Mouse (Mus musculus): ENCODE results near the gene Adora1.

Gene Adora1

DNA sequence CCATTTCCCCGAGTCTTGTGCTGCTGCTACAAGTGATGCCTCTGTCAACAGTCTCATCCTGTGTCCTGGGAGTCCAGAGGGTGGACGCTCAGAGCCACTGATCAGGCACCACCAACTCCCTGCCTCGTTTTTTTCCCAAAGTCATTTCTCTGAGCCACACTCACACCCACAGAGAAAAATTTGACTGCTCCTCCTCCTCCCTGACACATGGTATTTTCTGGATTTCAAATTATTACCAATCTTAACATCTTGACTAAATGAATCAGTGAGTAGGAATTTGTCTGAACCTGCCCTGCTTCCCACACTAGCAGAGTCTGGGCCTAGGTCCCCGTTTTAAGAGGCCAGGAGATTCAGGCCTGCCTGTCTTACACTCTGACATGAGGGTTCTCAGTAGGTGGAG lies 43.2 kb downstream of the Adora1 start:
- no peak for DNase-seq

DNA sequence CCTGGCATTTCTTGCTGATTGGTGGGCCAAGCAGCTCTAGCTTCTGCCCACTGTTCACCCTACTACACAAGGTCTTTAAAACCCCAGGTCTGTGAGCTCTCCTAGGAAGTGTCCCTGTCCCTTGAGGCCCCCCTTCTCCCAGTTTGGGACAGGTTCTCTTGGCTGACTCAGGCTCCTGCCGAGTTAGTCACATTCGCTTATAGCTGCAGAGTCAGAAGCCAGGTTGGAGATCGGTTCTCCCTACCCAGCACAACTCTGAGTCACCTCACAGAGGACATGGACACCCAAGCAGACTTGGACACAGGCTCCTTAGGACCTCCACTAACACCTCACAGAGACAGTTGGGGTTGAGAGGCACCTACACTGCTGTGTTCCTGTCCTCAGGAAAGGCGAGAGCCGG lies 44.0 kb downstream of the Adora1 start:
- no peak for DNase-seq

DNA sequence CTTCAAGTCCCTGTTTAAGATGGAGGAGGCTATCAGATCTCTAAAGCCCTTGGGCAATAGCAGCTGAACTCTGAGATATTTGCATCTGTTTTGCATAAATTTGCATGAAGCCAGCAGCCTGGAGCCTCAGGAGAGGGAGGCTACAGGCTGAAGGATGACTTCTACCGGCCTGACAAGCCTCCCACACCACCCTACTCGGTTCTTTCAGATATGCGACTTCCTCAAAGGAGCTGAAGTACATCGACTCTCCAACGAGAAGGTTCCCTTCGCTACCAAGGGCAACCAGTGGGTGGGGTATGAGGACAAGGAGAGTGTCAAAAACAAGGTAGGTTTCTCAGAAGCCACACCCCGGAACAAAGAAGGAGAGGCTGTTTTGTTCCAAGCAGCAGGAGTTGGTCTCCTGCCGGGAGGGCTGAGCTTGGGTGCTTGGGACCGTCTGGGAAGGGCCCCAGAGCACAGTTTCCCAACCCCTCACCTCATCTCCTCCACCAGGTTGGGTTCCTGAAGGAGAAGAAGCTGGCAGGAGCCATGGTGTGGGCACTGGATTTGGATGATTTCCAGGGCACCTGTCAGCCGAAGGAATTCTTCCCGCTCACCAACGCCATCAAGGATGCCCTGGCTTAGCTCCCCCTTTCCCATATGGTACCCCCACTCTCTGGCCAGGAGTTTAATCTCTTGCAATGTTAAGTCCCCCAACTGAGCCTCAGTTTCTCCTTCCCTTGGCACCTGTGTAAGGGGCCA lies 46.1 kb downstream of the Adora1 start:
- no peak for DNase-seq

DNA sequence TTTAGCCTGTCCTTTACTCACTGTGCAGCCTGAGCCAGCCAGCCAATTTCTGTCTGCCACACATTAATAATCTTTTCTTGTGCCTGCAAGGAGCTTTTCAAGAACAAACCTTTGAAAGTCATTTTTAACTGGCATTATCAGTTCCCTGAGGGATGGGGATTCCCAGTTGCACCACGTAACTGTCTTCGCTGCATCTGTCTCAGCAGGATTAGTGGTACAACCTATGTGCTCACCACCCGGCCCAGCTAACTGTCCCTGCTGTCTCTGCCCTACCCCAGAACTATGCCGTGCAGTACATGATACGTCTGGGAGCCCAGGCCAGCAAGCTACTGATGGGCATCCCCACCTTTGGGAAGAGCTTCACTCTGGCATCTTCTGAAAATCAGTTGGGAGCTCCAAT lies 47.0 kb downstream of the Adora1 start:
- no peak for DNase-seq

DNA sequence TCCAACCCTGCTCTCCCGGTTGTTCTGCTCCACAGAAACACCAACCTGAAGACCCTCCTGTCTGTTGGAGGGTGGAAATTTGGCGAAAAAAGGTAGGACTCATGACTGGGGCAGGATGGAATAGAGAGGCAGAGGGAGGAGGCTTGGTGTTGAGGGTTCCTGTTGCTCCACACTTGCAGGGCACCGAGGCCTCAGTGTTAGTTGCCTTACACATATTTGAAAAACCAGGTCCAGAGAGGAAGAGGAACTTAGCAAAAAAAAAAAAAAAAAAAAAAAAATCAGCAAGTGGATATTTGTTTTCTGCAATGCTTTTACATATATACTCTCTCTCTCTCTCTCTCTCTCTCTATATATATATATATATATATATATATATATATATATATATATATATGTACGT lies 51.1 kb downstream of the Adora1 start:
- no peak for DNase-seq

DNA sequence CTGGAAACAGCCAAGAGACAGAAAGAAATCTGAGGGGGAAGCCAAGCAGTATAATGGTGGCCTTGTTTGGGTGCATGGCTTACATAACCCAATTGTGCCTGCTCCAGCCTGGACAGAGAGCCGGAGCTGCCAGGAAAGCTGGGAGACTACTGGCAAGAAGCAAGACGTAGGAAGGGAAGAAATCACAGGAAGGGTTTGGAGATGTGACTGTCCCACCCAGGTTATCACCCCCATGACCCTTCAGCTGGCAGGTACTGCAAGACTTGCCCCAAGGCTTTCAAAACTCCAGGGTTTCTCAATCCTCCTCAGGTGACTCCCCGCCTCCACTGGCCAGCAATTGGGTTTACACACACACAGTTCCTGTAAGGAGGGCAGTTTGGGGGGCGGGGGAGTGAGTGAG lies 53.2 kb downstream of the Adora1 start, which contains the start of gene Chil1:
Gene Chil1, plus strand, starts transcription at position 152 of the 400 bp plus-strand sequence.
- no peak for DNase-seq

DNA sequence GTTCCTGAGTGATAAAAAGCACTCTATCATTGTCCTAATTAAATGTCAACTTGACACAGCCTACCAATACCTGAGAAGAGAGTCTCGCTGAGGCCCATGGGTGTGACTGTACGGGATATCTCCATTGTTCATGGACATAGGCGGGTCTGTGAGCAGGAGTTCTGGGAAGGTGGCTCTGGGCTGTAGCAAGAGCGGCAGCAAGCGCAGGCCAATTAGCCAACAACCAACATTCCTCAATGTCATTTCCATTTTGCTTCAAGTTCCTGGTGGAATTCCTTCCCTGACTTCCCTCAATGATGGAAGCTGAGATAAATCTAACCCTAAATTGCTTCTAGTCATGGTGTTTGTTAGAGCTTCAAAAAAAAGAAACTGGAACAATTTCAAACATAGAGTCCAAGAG lies 57.3 kb downstream of the Adora1 start:
- DNase-seq: no peak

DNA sequence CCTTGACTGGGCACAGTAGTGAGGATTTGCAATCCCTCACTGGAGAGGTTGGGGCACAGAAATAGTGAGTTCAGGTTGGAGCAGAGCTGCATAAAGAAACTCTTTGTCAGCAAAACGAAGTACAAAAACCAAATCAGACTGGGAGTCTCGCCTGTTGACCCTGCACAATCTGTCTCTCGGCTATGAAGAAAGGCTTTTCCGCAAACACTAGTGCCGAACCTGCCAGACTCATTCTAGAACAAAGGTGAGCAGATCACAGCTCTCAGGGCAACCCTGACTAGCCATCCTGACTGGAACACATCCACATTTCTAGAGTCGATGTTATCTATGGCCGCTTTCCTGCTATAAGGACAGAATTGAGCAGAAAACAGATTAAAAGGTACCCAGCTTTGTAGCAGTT lies 62.1 kb downstream of the Adora1 start:
- DNase-seq: no peak

DNA sequence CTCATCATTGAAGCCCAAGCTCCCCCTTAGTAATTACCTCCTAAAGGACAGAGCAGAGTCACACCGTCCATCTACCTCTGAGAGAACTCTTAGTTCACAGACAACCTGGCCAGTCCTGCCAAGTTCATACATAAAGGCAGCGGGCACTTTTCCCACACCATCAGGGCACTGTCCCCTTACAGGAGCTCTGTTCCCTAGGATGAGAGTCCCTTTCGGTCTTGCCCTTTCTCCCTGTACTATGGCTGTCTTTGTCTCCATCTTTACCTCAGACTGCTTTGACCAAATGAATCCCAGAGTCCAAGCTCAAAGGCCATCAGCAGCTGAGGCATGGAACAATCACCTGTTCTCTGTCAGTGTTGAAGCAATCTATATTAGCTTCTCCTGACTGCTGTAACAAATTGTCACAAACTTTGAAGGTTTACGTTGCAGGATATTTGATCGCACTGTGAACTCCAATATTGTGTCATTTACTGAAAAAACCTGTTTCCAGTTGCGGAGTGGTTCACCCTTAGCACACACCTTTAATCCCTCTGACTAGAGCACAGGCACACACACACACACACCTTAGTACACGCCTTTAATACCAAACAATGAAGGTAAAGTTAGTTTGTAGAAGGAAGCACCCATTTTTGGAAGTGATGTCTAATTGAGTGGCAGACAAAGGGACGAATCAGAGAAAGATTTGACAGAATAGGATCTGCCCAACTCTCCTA lies 66.1 kb downstream of the Adora1 start:
- DNase-seq: no peak

DNA sequence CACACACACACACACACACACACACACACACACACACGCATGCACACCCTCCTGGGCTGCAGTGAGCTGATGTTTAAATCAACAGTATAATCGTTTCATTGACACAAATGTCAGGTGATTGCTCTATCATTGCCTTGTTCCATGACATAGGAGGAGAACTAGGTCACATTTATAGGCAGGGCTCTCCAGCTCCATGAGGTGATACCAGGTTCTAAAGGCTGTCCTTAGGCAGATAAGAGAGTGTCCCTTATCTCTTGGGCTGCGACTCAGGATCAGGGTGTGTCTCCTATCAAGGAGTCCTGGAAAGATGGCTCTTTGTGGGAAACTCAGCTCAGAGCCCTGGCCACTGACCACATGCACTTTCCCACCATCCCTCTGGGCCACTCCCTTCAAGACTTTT lies 66.7 kb downstream of the Adora1 start:
- DNase-seq: no peak

DNA sequence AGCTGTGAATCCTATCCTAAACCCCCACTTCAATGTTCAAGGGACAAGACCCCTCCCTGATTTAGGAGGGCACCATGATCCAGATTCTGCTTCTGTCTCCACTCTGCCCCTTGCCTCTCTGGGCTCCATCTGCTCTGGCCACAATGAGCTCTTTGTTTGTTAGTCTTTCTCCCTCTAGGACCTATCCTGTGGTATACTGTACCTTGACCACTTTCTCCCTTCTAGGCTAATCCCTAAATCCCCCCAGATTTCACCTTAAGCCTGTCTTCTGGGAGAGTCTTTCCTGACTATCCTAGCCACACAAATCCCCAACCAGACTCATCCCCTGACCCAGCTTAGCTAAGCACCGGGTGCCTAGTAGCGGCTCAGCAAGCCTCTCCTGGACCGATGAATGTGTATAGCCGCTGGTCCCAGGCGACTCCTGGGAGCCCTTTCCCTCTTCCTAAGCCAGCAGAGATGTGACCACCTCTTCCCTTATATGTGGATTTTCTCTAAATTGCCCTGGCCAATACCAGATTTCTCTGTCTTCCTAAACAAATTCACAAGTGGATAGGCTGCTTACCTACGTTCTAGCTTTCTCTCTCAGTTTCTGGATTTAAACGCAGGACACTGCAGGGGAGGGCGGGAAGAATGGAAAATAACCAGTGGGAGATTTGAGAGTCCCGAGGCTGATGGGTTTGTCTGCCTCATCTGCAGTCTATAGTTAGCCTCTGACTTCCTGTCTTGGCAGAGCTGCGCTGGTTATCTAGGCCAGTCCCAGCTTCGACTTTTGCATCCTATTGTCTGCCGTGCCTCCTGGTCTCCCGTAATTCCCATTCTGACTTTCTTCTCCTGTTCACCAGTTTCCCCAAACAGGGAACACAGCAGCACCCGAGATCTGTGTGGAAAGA lies 67.6 kb downstream of the Adora1 start:
- DNase-seq: no peak

DNA sequence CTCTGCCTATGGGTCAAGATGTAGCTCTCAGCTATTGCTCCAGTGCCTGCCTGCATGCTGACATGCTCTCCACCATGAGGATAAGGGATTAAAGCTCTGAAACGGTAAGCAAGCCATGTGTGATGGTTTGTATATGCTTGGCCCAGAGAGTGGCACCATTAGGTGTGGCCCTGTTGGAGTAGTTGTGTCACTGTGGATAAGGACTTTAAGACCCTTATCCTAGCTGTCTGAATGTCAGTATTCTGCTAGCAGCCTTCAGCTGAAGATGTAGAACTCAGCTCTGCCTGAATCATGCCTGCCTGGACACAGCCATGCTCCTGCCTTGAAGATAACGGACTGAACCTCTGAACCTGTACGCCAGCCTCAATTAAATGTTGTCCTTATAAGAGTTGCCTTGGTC lies 68.7 kb downstream of the Adora1 start:
- DNase-seq: no peak

DNA sequence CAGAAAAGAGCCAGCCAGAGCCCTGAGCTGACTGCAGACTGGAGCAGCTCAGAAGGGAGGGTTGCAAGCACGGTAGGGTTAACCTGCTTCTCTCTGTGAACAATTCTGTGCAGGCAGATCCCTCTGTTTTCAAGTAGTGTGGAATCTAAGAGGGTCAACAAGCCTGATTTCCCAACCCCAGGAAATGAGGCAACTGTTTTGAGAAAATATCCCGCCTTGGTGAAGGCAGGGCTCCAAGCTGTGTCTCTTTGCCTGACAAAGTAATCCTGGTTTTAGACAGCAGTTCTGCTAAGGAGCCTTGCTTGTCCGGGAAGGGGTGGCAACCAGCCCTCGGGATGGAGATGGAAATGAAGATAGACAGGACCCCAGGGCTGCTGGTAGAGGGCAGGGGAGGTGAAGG lies 70.8 kb downstream of the Adora1 start:
- no peak for DNase-seq

DNA sequence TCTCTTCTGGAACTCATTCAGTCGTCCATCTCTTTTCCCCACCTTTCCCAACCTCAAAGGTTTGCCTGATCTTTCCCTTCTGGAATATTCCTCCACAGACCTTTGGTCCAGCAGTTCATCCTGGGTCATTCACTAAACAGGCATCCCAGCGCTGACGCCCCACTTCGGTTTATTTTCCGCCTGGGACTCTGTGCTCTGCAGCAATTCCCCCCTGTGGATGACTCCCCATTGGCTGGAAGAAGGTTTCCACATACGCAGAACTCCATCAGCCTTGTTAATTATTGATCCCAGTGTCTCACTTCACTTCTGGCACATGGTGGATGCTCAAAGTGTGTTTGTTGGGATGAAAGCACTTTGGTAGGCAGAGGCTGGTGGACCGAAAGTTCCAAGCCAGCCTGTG lies 71.8 kb downstream of the Adora1 start:
- DNase-seq: peak; percentile 25

DNA sequence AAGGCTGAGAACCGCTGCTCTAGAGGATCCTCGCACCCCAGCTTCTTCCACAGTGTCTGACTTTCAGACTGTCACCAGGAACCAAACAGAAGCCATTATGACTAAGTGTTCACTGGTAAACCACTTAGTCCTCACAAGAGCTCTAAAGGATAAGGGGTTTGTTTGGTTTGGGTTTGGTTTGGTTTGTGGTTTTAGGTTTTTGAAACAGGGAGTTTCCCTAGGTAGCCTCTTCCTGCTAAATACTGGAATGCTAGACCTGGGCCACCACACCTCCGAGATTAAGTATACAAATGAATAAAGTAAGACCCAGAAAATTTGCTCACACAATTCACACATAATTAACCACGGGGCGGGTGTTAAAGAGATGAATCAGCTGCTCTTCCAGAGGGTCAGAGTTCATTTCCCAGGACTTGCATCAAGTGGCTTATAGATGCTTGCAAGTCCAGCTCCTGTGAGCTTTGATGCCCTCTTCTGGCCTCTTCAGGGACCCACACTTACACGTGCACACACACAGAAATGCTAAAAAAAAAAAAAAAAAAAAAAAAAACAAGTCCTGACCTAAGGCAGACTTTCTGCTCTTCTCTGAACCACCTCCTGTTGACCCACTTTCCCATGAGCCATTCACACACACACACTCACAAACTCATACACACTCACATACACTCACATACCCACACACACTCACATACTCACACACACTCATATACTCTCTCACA lies 72.6 kb downstream of the Adora1 start:
- no peak for DNase-seq

DNA sequence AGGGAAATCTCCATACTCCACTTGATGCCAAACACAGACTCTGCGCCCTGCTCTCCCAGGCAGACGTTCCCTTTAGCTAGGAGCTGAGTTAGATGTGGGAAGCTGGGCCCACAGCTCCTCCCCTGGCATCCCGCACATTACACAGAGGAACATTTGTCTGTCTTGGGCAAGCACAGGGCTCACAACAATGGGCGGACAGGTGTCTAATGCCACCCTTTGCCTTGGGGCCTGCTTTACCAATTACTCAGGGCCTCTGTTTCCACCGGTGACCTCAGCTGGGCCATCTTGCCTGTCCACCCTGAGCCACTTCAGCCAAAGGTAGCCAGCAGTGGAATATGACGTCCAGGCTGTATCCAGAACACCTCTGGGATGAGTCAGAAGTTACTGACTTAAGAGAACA lies 73.8 kb downstream of the Adora1 start:
- no peak for DNase-seq

DNA sequence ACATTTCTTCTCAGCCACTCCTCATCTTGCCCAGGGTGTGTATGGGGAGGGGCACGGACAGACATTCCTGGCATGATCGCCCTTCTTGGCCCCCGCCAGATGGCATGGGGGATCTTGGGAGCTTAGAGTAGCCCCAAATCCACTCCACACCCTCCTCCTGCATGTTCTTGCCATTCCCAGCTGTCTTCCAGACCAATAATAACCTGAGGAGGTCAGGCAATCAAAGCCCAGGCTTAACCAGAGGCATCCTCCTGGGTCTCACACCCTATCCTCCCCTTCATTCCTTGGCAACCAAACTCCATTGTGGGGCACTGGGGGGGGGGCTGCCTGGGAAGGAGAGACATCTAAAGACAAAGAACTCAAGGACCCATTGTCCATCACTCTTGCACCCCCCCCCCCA lies 74.8 kb downstream of the Adora1 start:
- DNase-seq: no peak

DNA sequence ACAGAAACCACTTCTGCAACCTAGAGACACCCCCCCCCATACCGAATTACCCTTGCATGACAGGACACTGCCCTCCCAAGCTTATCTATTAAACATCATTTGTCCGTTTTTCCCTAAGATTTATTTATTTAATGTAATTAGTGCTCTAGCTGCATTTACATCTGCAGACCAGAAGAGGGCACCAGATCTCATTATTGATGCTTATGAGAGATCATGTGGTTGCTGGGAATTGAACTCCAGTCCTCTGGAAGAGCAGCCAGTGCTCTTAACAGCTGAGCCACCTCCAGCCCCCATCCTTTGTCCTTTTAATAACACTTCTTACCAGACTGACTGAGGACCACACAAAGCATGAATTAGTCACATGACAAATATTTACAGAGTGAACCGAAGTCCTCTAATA lies 80.6 kb downstream of the Adora1 start:
- DNase-seq: no peak

DNA sequence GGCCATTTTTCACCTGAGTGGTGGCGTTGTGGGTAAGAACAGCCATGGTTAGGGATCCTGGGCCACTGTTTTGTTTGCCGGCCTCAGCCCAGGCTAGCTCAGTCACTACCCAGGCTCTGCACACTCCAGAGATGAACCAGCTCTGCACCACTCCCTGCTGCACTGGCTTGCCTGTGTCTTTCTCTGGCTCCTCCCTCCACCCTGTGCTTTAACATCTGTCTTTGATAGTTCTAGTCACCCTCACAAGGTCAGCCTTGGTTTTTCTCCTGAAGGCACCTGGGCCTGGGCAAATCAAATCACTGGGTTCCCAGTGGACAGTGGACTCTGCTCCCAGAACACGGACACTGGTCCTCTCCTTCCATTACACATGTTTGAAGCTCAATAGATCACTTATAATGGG lies 81.1 kb downstream of the Adora1 start:
- no peak for DNase-seq

DNA sequence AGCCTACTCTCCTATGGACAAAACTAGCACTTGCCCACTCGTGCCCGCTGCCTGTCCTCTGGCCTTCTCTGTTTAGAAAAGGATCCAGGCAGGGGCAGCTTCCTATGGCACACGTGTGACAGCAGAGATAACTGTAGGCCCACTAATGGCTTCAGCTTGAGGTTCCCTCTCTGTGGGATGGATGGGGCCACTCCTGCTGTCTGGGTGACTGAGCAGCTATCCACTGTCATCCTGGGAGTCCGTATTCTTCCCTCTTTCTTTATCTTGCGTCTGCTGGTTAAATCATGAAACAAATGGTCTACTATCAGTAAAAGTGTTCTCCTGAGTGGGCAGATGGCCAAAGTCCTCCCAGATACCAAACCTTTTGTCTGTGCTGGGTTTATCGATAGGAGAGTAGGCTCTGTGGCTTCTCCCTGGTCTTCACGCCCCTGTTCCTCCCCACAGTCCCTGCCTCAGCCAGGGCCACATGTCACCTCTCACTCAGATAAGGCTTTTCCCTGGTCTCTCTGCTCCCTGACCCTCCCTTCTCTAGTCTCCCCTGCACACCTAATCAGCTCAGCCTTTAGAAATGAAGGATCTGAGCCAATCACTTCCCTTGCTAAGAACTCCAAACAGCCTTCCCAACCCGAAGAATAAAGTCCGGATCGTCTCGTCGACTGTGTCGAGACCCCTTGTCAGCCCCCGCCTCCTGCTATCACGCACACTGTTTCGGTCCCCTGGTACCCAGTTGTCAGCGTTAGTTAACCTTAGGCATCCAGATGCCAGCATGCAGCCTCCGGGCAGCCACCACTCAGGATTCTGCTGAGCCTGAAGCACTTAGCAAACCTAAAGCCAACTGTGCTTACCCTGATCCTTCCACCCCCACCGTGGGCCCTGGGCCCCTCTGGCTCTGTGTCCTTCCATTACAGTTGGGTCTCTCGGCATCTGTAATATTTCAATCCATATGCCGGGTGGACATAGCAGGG lies 82.3 kb downstream of the Adora1 start:
- peak; percentile 39 for DNase-seq

DNA sequence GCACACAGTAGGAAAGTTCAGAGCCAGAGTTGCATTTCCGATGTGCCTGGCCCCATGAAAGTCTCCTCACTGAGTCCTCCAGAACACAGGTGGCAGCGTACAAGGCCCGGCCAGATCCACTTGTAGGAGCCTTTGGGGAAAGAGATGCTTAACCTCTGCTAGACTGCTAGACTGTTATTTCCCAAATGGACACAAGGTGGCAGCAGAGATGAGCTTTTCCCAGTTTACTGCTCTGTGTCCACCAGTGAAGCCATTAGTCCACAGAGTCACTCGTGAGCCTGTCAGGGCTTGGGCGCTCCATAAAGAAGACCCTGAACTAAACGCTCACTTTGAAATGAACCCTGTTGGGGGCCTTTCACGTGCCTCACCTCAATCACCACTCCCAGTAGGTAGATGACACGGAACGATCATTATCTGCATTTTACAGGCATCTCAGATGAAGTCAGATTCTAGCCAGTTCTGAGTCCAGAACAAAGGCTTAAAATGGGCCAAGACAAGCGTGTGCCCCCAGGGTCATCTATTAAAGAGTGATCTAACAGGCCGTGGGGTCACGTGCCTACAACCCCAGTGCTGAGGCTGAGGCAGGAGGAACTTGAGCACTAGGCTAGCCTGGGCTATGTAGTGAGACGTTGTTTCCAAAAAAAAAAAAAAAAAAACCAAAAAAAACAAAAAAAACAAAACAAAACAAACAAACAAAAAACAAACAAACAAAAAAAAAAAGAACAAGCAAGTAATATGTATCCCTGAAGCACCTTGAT lies 83.4 kb downstream of the Adora1 start:
- DNase-seq: peak; percentile 80
